Mouse (Mus musculus) left cerebral cortex, adult 9 months (tissue): ENCODE data around the gene Slc2a4.
"Not testable (repeated sequence)": the region's sequence is repeated elsewhere in the genome, so short reads cannot be mapped to it uniquely, and the experiment has no call there.

Experiments
- DNase-seq, 2 experiments: peaks; one replicate each; pipeline ENCODE4 v3.0.0; 2022; ENCODE audit warnings: low spot score in 2 of 2

Slc2a4 gene

GRCm38 (mm10) chr11:69970775-69971174 lies 22.8 kb upstream of the Slc2a4 start:
- no peak for DNase-seq

- DNase-seq, result no peak
Measured at GRCm38 (mm10) chr11:69970222-69970621, 22.2 kb upstream of the Slc2a4 start.

- DNase-seq, result no peak
Measured at GRCm38 (mm10) chr11:69968793-69969192, 20.8 kb upstream of the Slc2a4 start.

GRCm38 (mm10) chr11:69966860-69967517 lies 19.0 kb upstream of the Slc2a4 start:
- no peak for DNase-seq

- DNase-seq, result no peak
Measured at GRCm38 (mm10) chr11:69966006-69966859, 18.2 kb upstream of the Slc2a4 start.

GRCm38 (mm10) chr11:69965271-69966005 lies 17.4 kb upstream of the Slc2a4 start:
- no peak for DNase-seq

- no peak for DNase-seq
Measured at GRCm38 (mm10) chr11:69964650-69965270, 16.8 kb upstream of the Slc2a4 start, which contains the start of gene Cldn7. Gene Cldn7, plus strand, starts transcription at chr11:69964779.

GRCm38 (mm10) chr11:69961841-69962240 lies 13.9 kb upstream of the Slc2a4 start:
- no peak for DNase-seq

- no peak for DNase-seq
Measured at GRCm38 (mm10) chr11:69960616-69961015, 12.6 kb upstream of the Slc2a4 start.

- no peak for DNase-seq
Measured at GRCm38 (mm10) chr11:69956218-69956617, 8.2 kb upstream of the Slc2a4 start.

- DNase-seq, result not testable (repeated sequence)
Measured at GRCm38 (mm10) chr11:69955618-69956017, 7.6 kb upstream of the Slc2a4 start.

GRCm38 (mm10) chr11:69953267-69953915 lies 5.4 kb upstream of the Slc2a4 start:
- no peak for DNase-seq

- DNase-seq, result no peak
Measured at GRCm38 (mm10) chr11:69952274-69952673, 4.3 kb upstream of the Slc2a4 start.

GRCm38 (mm10) chr11:69950807-69951459 lies 2.9 kb upstream of the Slc2a4 start:
- no peak for DNase-seq

GRCm38 (mm10) chr11:69948763-69949150 lies 769 bp upstream of the Slc2a4 start:
- peak; percentile 33 to 78 for DNase-seq

- DNase-seq, result no peak
Measured at GRCm38 (mm10) chr11:69947337-69948065, 487 bp downstream of the Slc2a4 start.

GRCm38 (mm10) chr11:69945997-69946891 lies 1.7 kb downstream of the Slc2a4 start:
- no peak for DNase-seq

- DNase-seq, result no peak
Measured at GRCm38 (mm10) chr11:69945216-69945615, 2.8 kb downstream of the Slc2a4 start.

GRCm38 (mm10) chr11:69940962-69941361 lies 7.0 kb downstream of the Slc2a4 start:
- DNase-seq, result no peak
